Mouse (Mus musculus): ENCODE data around the gene Dmgdh. TPM values are rescaled to one million over a fixed set of nuclear protein-coding genes. Genes with fewer than 3 reads are reported as not detected.

Dmgdh gene
- polyA plus RNA-seq, 1 experiment from 2014 or later, result 0.27 TPM

DNA sequence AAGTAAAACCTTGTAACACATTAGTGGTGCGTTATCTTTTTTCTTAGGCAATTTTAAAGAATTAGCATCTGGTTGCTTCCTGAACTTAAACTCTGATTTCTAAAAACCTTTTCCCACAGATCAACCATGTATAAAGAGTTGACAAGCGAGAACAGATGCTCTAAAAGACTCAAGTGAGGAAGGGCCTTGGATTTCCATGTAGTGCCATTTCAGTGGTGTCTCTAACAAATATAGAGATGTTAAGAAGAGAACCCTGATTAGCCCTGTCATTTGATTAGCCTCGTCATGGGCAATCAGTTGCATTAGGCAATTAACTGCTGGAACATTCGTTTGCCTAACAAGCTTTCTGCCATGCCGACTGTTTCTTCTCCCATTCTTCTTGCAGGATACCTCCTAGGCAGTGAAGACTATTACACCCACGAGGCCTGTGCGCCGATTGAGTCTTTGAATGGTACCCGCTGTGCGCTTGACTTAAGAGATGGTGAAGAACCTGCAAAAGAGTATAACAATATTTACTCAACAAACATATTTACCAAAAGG lies 119.5 kb downstream of the Dmgdh start:
- 84% methylated on average over 10 of the region's 10 CpGs for WGBS
- Histone ChIP-seq H3K27me3 (ENCODE audit: insufficient read depth, poor library complexity, severe bottlenecking) (no peaks in the 10 kb centered on the region), H3K9me3 (peaks cover 5% of the 10 kb centered on the region; the same call in 1 of the 2 replicates), H3K4me3 (no peak overlapping the region), H3K27ac (no peak overlapping the region), H3K4me1 (replicated peaks) (0 out of 2 replicates have a peak, but pooled peaks cover 3% of the 10 kb centered on the region), H3K36me3 (no peaks in the 10 kb centered on the region)
- no peak for DNase-seq (ENCODE audit: low spot score)

DNA sequence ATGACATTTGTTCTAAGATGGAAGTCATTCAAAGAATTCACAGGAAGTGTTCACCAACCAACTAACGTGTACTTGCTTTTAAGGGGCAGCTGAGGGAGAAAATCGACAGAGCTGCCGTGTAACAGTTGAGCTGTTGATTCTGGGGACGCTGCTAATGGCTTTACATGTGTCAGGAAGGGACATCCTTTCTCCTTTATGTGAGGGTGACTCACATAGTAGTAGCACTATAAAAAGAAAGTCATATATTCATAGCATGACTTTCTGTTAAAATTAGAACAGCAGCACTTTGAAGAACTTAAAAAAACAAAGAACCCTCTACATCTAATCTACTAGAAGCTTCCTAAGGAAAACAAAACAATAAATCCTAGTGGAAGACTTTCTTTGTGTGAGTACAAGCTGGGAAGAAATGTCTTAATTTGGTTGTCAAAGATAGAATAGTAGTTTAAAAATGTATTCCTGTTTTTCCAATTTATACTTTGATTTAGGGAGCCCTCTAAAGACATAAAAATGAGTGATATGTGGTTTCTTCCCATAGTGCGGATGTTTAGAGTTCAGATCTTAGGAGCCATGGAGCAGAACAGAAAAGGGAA lies 122.9 kb downstream of the Dmgdh start:
- 0 out of 2 replicates have a peak, but pooled peaks cover 3% of the 10 kb centered on the region for H3K4me1 ChIP-seq (replicated peaks)
- H3K4me3 ChIP-seq, result no peak overlapping the region
- WGBS, result 87% methylated on average over 5 of the region's 5 CpGs
- H3K9me3 ChIP-seq, result peaks cover 5% of the 10 kb centered on the region; the same call in 1 of the 2 replicates
- H3K27ac ChIP-seq, result no peak overlapping the region
- DNase-seq (ENCODE audit: low spot score), result no peak
- H3K27me3 ChIP-seq (ENCODE audit: insufficient read depth, poor library complexity, severe bottlenecking), result no peaks in the 10 kb centered on the region
- H3K36me3 ChIP-seq, result no peaks in the 10 kb centered on the region

Other genes starting within 250 kb of the Dmgdh start
- 3.9 and 4.0 TPM in 2 replicates for gene Jmy, start 174.6 kb upstream of the Dmgdh start, polyA plus RNA-seq (2016; fragmentation: Nextera tagmentation; extraction: Ambion mirVana)
- 0.29 and 0.37 TPM in 2 replicates for gene Bhmt, start 36.5 kb upstream of the Dmgdh start, polyA plus RNA-seq (2016; fragmentation: Nextera tagmentation; extraction: Ambion mirVana)
- gene Bhmt2, start 131 bp upstream of the Dmgdh start, polyA plus RNA-seq (2016; fragmentation: Nextera tagmentation; extraction: Ambion mirVana), result 0.09 and 0.17 TPM in 2 replicates
- 3.2 and 5.1 TPM in 2 replicates for gene Arsb, start 97.2 kb downstream of the Dmgdh start, polyA plus RNA-seq (2016; fragmentation: Nextera tagmentation; extraction: Ambion mirVana)

Data from hindbrain, embryonic 10.5 days (tissue).